Mouse (Mus musculus): Measurements from ENCODE around the gene Pbx1. TPM values are rescaled to one million over a fixed set of nuclear protein-coding genes. Genes with fewer than 3 reads are reported as not detected.
A peak's percentile ranks its signal among the peaks of the same experiment; 100 is the strongest.

Gene Pbx1
- polyA plus RNA-seq, 1 experiment from 2014 or later: 47.8 TPM

- Histone ChIP-seq H3K4me2 (ENCODE audit: low read depth, low read length) (no peak overlapping the region), H3K27ac (ENCODE audit: low read depth, low read length) (no peak overlapping the region), H3K9me3 (ENCODE audit: control insufficient read depth, low read length) (no peaks in the 10 kb centered on the region), H3K4me3 (ENCODE audit: low read depth, low read length) (no peak overlapping the region), H3K36me3 (ENCODE audit: control insufficient read depth, insufficient read depth, low read length) (no peaks in the 10 kb centered on the region), H3K4me1 (ENCODE audit: control insufficient read depth, insufficient read depth, low read length) (peaks cover 15% of the 10 kb centered on the region; the same call in 1 of the 2 replicates), H3K9ac (replicated peaks; ENCODE audit: low read depth, low read length) (no peak overlapping the region), H3K27me3 (ENCODE audit: control insufficient read depth, insufficient read depth, low read length) (no peaks in the 10 kb centered on the region)
- no peak for ATAC-seq (ENCODE audit: low read depth)
- 31% methylated on average over 7 of the region's 7 CpGs for WGBS
These were observed 67.7 kb downstream of the Pbx1 start for GRCm38 (mm10) chr1:168364325-168364724.

DNA sequence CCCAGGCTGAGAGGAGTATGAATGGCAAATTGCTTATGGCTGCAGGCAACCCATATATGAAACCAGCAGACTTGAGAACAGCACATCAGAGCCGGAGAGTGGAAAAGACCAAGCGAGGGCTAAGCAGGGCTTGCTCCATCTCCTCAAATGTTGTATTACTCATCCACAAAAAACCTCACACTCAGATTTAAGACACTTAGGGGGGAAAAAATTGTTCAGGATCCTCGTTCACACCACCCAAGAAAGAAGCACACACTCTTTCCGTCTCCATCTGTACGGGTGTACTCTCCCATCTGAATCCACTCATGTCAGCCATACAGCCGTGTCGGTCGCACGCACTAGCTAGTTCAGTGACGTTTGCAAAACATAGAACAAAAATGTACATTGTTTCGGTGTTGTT, 69.0 kb downstream of the Pbx1 start:
- Histone ChIP-seq H3K4me1 (ENCODE audit: control insufficient read depth, insufficient read depth, low read length) (peaks cover 28% of the 10 kb centered on the region), H3K36me3 (ENCODE audit: control insufficient read depth, insufficient read depth, low read length) (no peaks in the 10 kb centered on the region), H3K4me2 (ENCODE audit: low read depth, low read length) (no peak overlapping the region), H3K27me3 (ENCODE audit: control insufficient read depth, insufficient read depth, low read length) (no peaks in the 10 kb centered on the region), H3K9me3 (ENCODE audit: control insufficient read depth, low read length) (no peaks in the 10 kb centered on the region), H3K9ac (replicated peaks; ENCODE audit: low read depth, low read length) (no peak overlapping the region), H3K27ac (ENCODE audit: low read depth, low read length) (no peak overlapping the region), H3K4me3 (ENCODE audit: low read depth, low read length) (no peak overlapping the region)
- 86% methylated on average over 11 of the region's 11 CpGs for WGBS
- no peak for ATAC-seq (ENCODE audit: low read depth)

DNA sequence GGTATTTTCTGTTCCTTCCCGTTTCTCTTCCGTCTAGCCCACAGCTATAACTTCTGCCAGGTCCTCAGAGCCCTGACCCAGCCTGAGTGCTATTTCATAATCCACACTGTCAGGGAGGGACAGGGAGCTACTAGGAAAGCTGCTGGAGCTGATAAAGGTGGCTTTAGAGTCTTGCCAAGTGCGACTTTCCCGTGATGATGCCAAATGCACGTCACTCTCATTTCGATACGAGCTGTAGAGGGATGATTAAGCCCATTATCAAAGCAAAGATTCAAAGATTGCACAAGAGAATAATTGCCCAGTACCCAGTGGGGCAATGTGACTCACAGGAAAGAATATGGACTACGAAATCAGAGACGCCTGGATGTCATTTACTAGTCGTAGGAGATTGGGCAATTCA, 69.6 kb downstream of the Pbx1 start:
- Histone ChIP-seq H3K27me3 (ENCODE audit: control insufficient read depth, insufficient read depth, low read length) (no peaks in the 10 kb centered on the region), H3K4me2 (ENCODE audit: low read depth, low read length) (no peak overlapping the region), H3K4me3 (ENCODE audit: low read depth, low read length) (no peak overlapping the region), H3K9me3 (ENCODE audit: control insufficient read depth, low read length) (no peaks in the 10 kb centered on the region), H3K36me3 (ENCODE audit: control insufficient read depth, insufficient read depth, low read length) (no peaks in the 10 kb centered on the region), H3K4me1 (ENCODE audit: control insufficient read depth, insufficient read depth, low read length) (peaks cover 34% of the 10 kb centered on the region), H3K9ac (replicated peaks; ENCODE audit: low read depth, low read length) (no peak overlapping the region), H3K27ac (ENCODE audit: low read depth, low read length) (no peak overlapping the region)
- WGBS: 46% methylated on average over 10 of the region's 10 CpGs
- ATAC-seq (ENCODE audit: low read depth): no peak

- 5% methylated on average over 26 of the region's 26 CpGs for WGBS
- Histone ChIP-seq H3K27me3 (ENCODE audit: control insufficient read depth, insufficient read depth, low read length) (no peaks in the 10 kb centered on the region), H3K36me3 (ENCODE audit: control insufficient read depth, insufficient read depth, low read length) (no peaks in the 10 kb centered on the region), H3K4me1 (ENCODE audit: control insufficient read depth, insufficient read depth, low read length) (peaks cover 54% of the 10 kb centered on the region), H3K27ac (ENCODE audit: low read depth, low read length) (peak overlapping the region; percentile 70), H3K9me3 (ENCODE audit: control insufficient read depth, low read length) (no peaks in the 10 kb centered on the region), H3K9ac (replicated peaks; ENCODE audit: low read depth, low read length) (no peak overlapping the region), H3K4me2 (ENCODE audit: low read depth, low read length) (peak overlapping the region; percentile 49), H3K4me3 (ENCODE audit: low read depth, low read length) (peak overlapping the region; percentile 19; the same call in 1 of the 2 replicates)
- peak; percentile 77 for ATAC-seq (ENCODE audit: low read depth)
These were observed 74.1 kb downstream of the Pbx1 start for GRCm38 (mm10) chr1:168357680-168358611.

GRCm38 (mm10) chr1:168356970-168357441, 75.1 kb downstream of the Pbx1 start:
- 1% methylated on average over 14 of the region's 14 CpGs for WGBS
- ATAC-seq (ENCODE audit: low read depth): peak; percentile 38; the same call in 1 of the 2 replicates

DNA sequence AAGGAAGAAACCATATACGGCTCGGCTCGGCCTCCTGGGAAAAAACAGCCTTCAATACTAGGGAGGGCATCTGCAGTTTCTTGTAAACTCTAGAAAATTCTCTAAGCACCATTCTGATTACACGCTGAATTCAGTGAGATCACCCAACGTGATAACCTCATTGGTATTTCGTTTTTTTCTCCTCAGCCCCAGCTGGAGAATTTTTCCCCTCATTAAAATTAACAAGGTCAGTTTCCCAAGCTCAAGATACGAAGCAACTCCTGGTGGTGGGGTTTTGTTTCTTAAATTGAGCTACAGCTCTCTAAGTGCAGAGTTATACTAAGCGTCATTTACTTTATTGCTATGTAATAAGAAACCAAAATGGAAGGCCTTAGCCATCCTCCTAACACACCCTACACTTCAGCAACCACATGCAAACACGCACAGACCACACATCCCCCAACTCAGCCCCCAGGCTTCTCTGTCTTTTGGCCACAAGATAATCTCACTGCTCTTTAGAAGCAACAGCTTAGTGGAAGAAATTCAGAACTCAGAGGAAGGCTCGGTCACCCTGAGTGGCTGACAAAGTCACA, 76.0 kb downstream of the Pbx1 start:
- H3K4me1 ChIP-seq (ENCODE audit: control insufficient read depth, insufficient read depth, low read length): peaks cover 54% of the 10 kb centered on the region
- no peak overlapping the region for H3K27ac ChIP-seq (ENCODE audit: low read depth, low read length)
- ATAC-seq (ENCODE audit: low read depth): no peak
- H3K4me2 ChIP-seq (ENCODE audit: low read depth, low read length): no peak overlapping the region
- H3K4me3 ChIP-seq (ENCODE audit: low read depth, low read length): no peak overlapping the region
- no peak overlapping the region for H3K9ac ChIP-seq (replicated peaks; ENCODE audit: low read depth, low read length)
- H3K36me3 ChIP-seq (ENCODE audit: control insufficient read depth, insufficient read depth, low read length): no peaks in the 10 kb centered on the region
- H3K9me3 ChIP-seq (ENCODE audit: control insufficient read depth, low read length): no peaks in the 10 kb centered on the region
- no peaks in the 10 kb centered on the region for H3K27me3 ChIP-seq (ENCODE audit: control insufficient read depth, insufficient read depth, low read length)
- WGBS: 36% methylated on average over 10 of the region's 10 CpGs

More at GRCm38 (mm10) chr1:168356970-168357441, 75.1 kb downstream of the Pbx1 start:
- Histone ChIP-seq H3K4me2 (ENCODE audit: low read depth, low read length) (peak overlapping the region; percentile 49), H3K27ac (ENCODE audit: low read depth, low read length) (peak overlapping the region; percentile 67), H3K4me3 (ENCODE audit: low read depth, low read length) (peak overlapping the region; percentile 15; the same call in 1 of the 2 replicates), H3K9ac (replicated peaks; ENCODE audit: low read depth, low read length) (no peak overlapping the region), H3K4me1 (ENCODE audit: control insufficient read depth, insufficient read depth, low read length) (peaks cover 54% of the 10 kb centered on the region), H3K9me3 (ENCODE audit: control insufficient read depth, low read length) (no peaks in the 10 kb centered on the region), H3K27me3 (ENCODE audit: control insufficient read depth, insufficient read depth, low read length) (no peaks in the 10 kb centered on the region), H3K36me3 (ENCODE audit: control insufficient read depth, insufficient read depth, low read length) (no peaks in the 10 kb centered on the region)

DNA sequence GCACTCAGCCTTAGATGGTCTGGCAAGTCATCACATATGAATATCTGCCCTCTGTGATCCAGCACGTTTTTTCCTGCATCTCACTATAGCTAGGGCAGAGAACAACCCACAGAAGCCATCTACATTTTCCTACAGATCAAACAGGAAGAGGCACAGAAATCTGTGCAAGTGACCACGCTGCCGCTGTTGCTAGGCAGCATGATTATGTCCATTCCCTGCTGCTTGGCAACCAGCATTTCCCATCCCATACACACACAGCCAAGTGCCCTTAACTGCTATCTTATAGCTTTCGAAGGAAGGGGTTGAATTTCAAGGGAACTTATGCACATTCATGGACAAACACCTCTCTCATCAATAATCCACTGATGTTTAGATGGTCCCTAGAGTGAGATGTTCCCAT, 77.1 kb downstream of the Pbx1 start:
- no peak overlapping the region for H3K9ac ChIP-seq (replicated peaks; ENCODE audit: low read depth, low read length)
- no peak overlapping the region for H3K4me2 ChIP-seq (ENCODE audit: low read depth, low read length)
- H3K27ac ChIP-seq (ENCODE audit: low read depth, low read length): no peak overlapping the region
- H3K27me3 ChIP-seq (ENCODE audit: control insufficient read depth, insufficient read depth, low read length): no peaks in the 10 kb centered on the region
- H3K4me3 ChIP-seq (ENCODE audit: low read depth, low read length): no peak overlapping the region
- H3K9me3 ChIP-seq (ENCODE audit: control insufficient read depth, low read length): no peaks in the 10 kb centered on the region
- peaks cover 54% of the 10 kb centered on the region for H3K4me1 ChIP-seq (ENCODE audit: control insufficient read depth, insufficient read depth, low read length)
- no peak for ATAC-seq (ENCODE audit: low read depth)
- H3K36me3 ChIP-seq (ENCODE audit: control insufficient read depth, insufficient read depth, low read length): no peaks in the 10 kb centered on the region
- 13% methylated on average over 4 of the region's 4 CpGs for WGBS

GRCm38 (mm10) chr1:168348036-168348784, 83.9 kb downstream of the Pbx1 start:
- H3K36me3 ChIP-seq (ENCODE audit: control insufficient read depth, insufficient read depth, low read length): no peaks in the 10 kb centered on the region
- no peaks in the 10 kb centered on the region for H3K9me3 ChIP-seq (ENCODE audit: control insufficient read depth, low read length)
- no peak overlapping the region for H3K4me2 ChIP-seq (ENCODE audit: low read depth, low read length)
- ATAC-seq (ENCODE audit: low read depth): no peak
- H3K9ac ChIP-seq (replicated peaks; ENCODE audit: low read depth, low read length): no peak overlapping the region
- peaks cover 16% of the 10 kb centered on the region; the same call in 1 of the 2 replicates for H3K4me1 ChIP-seq (ENCODE audit: control insufficient read depth, insufficient read depth, low read length)
- no peaks in the 10 kb centered on the region for H3K27me3 ChIP-seq (ENCODE audit: control insufficient read depth, insufficient read depth, low read length)
- H3K4me3 ChIP-seq (ENCODE audit: low read depth, low read length): no peak overlapping the region
- H3K27ac ChIP-seq (ENCODE audit: low read depth, low read length): no peak overlapping the region
- 39% methylated on average over 8 of the region's 8 CpGs for WGBS
